Mouse (Mus musculus) lung, postnatal 36 days (tissue): ENCODE measurements around the gene Olfr1029.
"Not testable (repeated sequence)": the region's sequence is repeated elsewhere in the genome, so short reads cannot be mapped to it uniquely, and the experiment has no call there.

ENCODE experiments used
- DNase-seq: peaks from one replicate; pipeline ENCODE4 v3.0.0; 2022; ENCODE audit warnings: mixed read lengths

Olfr1029 gene

GRCm38 (mm10) chr2:85973595-85973994, at the start of gene Olfr1029:
TSS of gene Olfr1029 (plus strand) at chr2:85973895.
- DNase-seq, result no peak

GRCm38 (mm10) chr2:85950137-85950536, 23.6 kb upstream of the Olfr1029 start, which contains the start of gene Olfr1028:
TSS of gene Olfr1028 (plus strand) at chr2:85950437.
- no peak for DNase-seq

- no peak for DNase-seq
These were observed 5.3 kb downstream of the Olfr1029 start, which contains the start of gene Olfr1030 for GRCm38 (mm10) chr2:85978976-85979375. TSS of gene Olfr1030 (plus strand) at chr2:85979276.

- DNase-seq, result no peak
These were observed 16.3 kb downstream of the Olfr1029 start, which contains the start of gene Olfr1031 for GRCm38 (mm10) chr2:85990004-85990403. TSS of gene Olfr1031 (plus strand) at chr2:85990304.

GRCm38 (mm10) chr2:86005240-86005639, 31.5 kb downstream of the Olfr1029 start, which contains the start of gene Olfr1032:
TSS of gene Olfr1032 (plus strand) at chr2:86005540.
- no peak for DNase-seq

GRCm38 (mm10) chr2:86020406-86020805, 46.7 kb downstream of the Olfr1029 start, which contains the start of gene Olfr1033:
TSS of gene Olfr1033 (plus strand) at chr2:86020633.
- peak; percentile 1 for DNase-seq

- DNase-seq, result not testable (repeated sequence)
These were observed 47.8 kb downstream of the Olfr1029 start for GRCm38 (mm10) chr2:86021518-86021917.
